ENCODE assay signal across 10 mouse cellular contexts in the genomic region with DNA sequence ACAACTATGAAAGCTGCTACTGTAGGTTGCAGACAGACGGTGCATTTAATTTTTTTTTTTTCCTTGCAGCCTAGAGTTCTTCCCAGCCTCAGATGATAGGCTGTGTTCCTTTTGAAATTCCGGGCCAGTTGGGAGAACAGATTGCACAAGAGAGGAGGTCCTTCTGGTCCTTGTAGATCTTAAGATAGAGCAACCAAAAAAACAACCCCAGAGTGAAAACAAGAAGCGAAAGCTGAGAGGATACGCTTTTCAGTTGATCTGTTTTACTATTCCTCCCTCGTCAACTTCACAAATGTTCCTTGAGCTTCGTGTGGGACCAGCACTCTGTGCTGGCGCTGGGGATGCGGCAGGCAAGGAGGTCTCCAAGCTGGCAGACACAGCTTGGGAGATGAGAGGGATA. TPM values are rescaled to one million over a fixed set of nuclear protein-coding genes. Genes with fewer than 3 reads are reported as not detected.
DNase-seq lines count a peak whose midpoint lies in the region; ATAC-seq and TF ChIP-seq lines count a peak whose summit lies in the region.
"Had no signal": no experiment of that assay in that cellular context is flagged by ENCODE, and none has a peak within 500 bp of the region (broad histone marks: within the 10 kb centered on the region; RNA-seq: fewer than 3 reads in every experiment).

No protein-coding gene starts in this region.

- H3K27me3 ChIP-seq in forebrain, embryonic 13.5 days: no peaks in the 10 kb centered on the region
- H3K27me3 ChIP-seq in forebrain, embryonic 11.5 days (ENCODE audit: control insufficient read depth, insufficient read depth, low read length): no peaks in the 10 kb centered on the region
- H3K27me3 ChIP-seq in midbrain, embryonic 13.5 days: no peaks in the 10 kb centered on the region
- no peaks in the 10 kb centered on the region for H3K27me3 ChIP-seq in hindbrain, embryonic 10.5 days (ENCODE audit: insufficient read depth, poor library complexity, severe bottlenecking)

- H3K4me3 ChIP-seq in forebrain, embryonic 13.5 days: no peak overlapping the region
- H3K4me3 ChIP-seq in forebrain, embryonic 11.5 days (ENCODE audit: low read depth, low read length): no peak overlapping the region
- no peak overlapping the region for H3K4me3 ChIP-seq in midbrain, embryonic 13.5 days (replicated peaks)
- H3K4me3 ChIP-seq in hindbrain, embryonic 10.5 days: no peak overlapping the region

- intact Hi-C loops in left cerebral cortex, postnatal 25 days (cut with DNase I): loop anchor here (1.0 to 10.0 kb wide), 3 partner anchors 27 to 217 kb away; no protein-coding TSS in a partner anchor

- no peaks in the 10 kb centered on the region for H3K36me3 ChIP-seq in forebrain, embryonic 13.5 days (ENCODE audit: poor library complexity, severe bottlenecking)
- no peaks in the 10 kb centered on the region for H3K36me3 ChIP-seq in forebrain, embryonic 11.5 days (ENCODE audit: control insufficient read depth, insufficient read depth, low read length)
- no peaks in the 10 kb centered on the region for H3K36me3 ChIP-seq in midbrain, embryonic 13.5 days
- no peaks in the 10 kb centered on the region for H3K36me3 ChIP-seq in hindbrain, embryonic 10.5 days

- no peak overlapping the region for H3K9ac ChIP-seq in forebrain, embryonic 13.5 days
- no peak overlapping the region for H3K9ac ChIP-seq in forebrain, embryonic 11.5 days (ENCODE audit: low read length)
- no peak overlapping the region for H3K9ac ChIP-seq in midbrain, embryonic 13.5 days (replicated peaks)

- H3K27ac ChIP-seq in forebrain, embryonic 13.5 days: no peak overlapping the region
- H3K27ac ChIP-seq in forebrain, embryonic 11.5 days (ENCODE audit: low read depth, low read length): no peak overlapping the region
- H3K27ac ChIP-seq in midbrain, embryonic 13.5 days: no peak overlapping the region
- H3K27ac ChIP-seq in hindbrain, embryonic 10.5 days: no peak overlapping the region

- no peak for TF ChIP-seq POLR2A in brain, embryonic 14.5 days (IDR thresholded peaks at IDR 0.05; ENCODE audit: borderline replicate concordance, extremely low read depth, insufficient read depth, insufficient read length, poor library complexity, severe bottlenecking)

- WGBS in forebrain, embryonic 13.5 days: 79% methylated on average over 8 of the region's 8 CpGs
- 82% methylated on average over 8 of the region's 8 CpGs for WGBS in forebrain, embryonic 11.5 days
- WGBS in midbrain, embryonic 13.5 days: 80% methylated on average over 8 of the region's 8 CpGs
- WGBS in hindbrain, embryonic 10.5 days: 80% methylated on average over 8 of the region's 8 CpGs

- no peaks in the 10 kb centered on the region for H3K9me3 ChIP-seq in forebrain, embryonic 13.5 days (replicated peaks)
- no peaks in the 10 kb centered on the region for H3K9me3 ChIP-seq in forebrain, embryonic 11.5 days (ENCODE audit: control insufficient read depth, low read length)
- no peaks in the 10 kb centered on the region for H3K9me3 ChIP-seq in midbrain, embryonic 13.5 days
- H3K9me3 ChIP-seq in hindbrain, embryonic 10.5 days: no peaks in the 10 kb centered on the region

- ATAC-seq in forebrain, embryonic 13.5 days: peak; percentile 57; the same call in 1 of the 2 replicates
- no peak for ATAC-seq in forebrain, embryonic 11.5 days (replicated peaks; ENCODE audit: low FRiP score)
- ATAC-seq in midbrain, embryonic 13.5 days: no peak
- ATAC-seq: Patski had no signal

- no peaks in the 10 kb centered on the region for H3K4me1 ChIP-seq in forebrain, embryonic 13.5 days
- no peaks in the 10 kb centered on the region for H3K4me1 ChIP-seq in forebrain, embryonic 11.5 days (replicated peaks; ENCODE audit: control insufficient read depth, insufficient read depth, low read length)
- H3K4me1 ChIP-seq in midbrain, embryonic 13.5 days (replicated peaks): no peaks in the 10 kb centered on the region
- no peaks in the 10 kb centered on the region for H3K4me1 ChIP-seq in hindbrain, embryonic 10.5 days (replicated peaks)

- TF ChIP-seq CTCF in brain, embryonic 14.5 days (IDR thresholded peaks at IDR 0.05; ENCODE audit: borderline replicate concordance, extremely low read depth, insufficient read depth, insufficient read length): no peak

- no peak overlapping the region for H3K4me2 ChIP-seq in forebrain, embryonic 13.5 days
- no peak overlapping the region for H3K4me2 ChIP-seq in forebrain, embryonic 11.5 days (ENCODE audit: low read depth, low read length, severe bottlenecking)
- H3K4me2 ChIP-seq in midbrain, embryonic 13.5 days (replicated peaks): no peak overlapping the region

- DNase-seq in forebrain, embryonic 11.5 days (ENCODE audit: low spot score): no peak
- DNase-seq in brain, embryonic 14.5 days (ENCODE audit: low read depth): peak; percentile 81
- peak; percentile 35 to 51 for DNase-seq in frontal cortex, postnatal 14 days (ENCODE audit: low spot score in 2 of 2)
- DNase-seq in left cerebral cortex, postnatal 25 days (ENCODE audit: low spot score in 2 of 2): peak; percentile 70 to 94
- DNase-seq in hindbrain, embryonic 10.5 days (ENCODE audit: low spot score): no peak
- DNase-seq in thymus, postnatal 10 days (ENCODE audit: low spot score in 2 of 2): no peak
- DNase-seq: heart, postnatal 10 days had no signal

RNA-seq across cellular contexts. Expression of a gene that starts 33.3 kb away (rescaled TPM):
- 14.7 and 16.2 TPM in 2 replicates for polyA plus RNA-seq in forebrain, embryonic 13.5 days (2015; fragmentation: Nextera tagmentation; extraction: Ambion mirVana)
- polyA plus RNA-seq in forebrain, embryonic 11.5 days (2014; fragmentation: Nextera tagmentation; extraction: Ambion mirVana): 26.2 and 26.7 TPM in 2 replicates
- polyA plus RNA-seq in brain, embryonic 14.5 days (2012; rRNA removed): 15.5 and 19.7 TPM in 2 replicates
- 10 to 100 TPM; 15.3 to 15.8 TPM for total RNA-seq in left cerebral cortex, postnatal 25 days (2021)
- 16.8 and 19.8 TPM in 2 replicates for polyA plus RNA-seq in midbrain, embryonic 13.5 days (2015; fragmentation: Nextera tagmentation; extraction: Ambion mirVana)
- 23.2 and 24.0 TPM in 2 replicates for polyA plus RNA-seq in hindbrain, embryonic 10.5 days (2016; fragmentation: Nextera tagmentation; extraction: Ambion mirVana)

Comparison
In these comparisons a context has a peak if more than half of its experiments do, and no peak if none do; other contexts are left out.
1. DNase-seq: peak in brain, embryonic 14.5 days (single experiment), frontal cortex, postnatal 14 days (2 of 2) and left cerebral cortex, postnatal 25 days (2 of 2); none in forebrain, embryonic 11.5 days (single experiment), hindbrain, embryonic 10.5 days (single experiment) and thymus, postnatal 10 days (0 of 2).